8 mouse cellular contexts compared by ENCODE assay signal in genomic region chr11:118365171-118365570, GRCm38 (mm10). TPM values are rescaled to one million over a fixed set of nuclear protein-coding genes. Genes with fewer than 3 reads are reported as not detected.
DNase-seq lines count a peak whose midpoint lies in the region; ATAC-seq and TF ChIP-seq lines count a peak whose summit lies in the region.

No protein-coding gene starts in this region.

- H3K4me1 ChIP-seq in kidney, embryonic 14.5 days (ENCODE audit: control insufficient read depth, insufficient read depth, low read length) = peaks cover 37% of the 10 kb centered on the region
- H3K4me1 ChIP-seq in limb, embryonic 11.5 days (ENCODE audit: control insufficient read depth, insufficient read depth, low read length) = peaks cover 39% of the 10 kb centered on the region
- no peaks in the 10 kb centered on the region for H3K4me1 ChIP-seq in midbrain, embryonic 14.5 days (ENCODE audit: control insufficient read depth, insufficient read depth, low read length)
- H3K4me1 ChIP-seq in midbrain, postnatal 0 days (ENCODE audit: insufficient read depth, low read length) = peaks cover 7% of the 10 kb centered on the region; the same call in 1 of the 2 replicates

- H3K4me2 ChIP-seq in kidney, embryonic 14.5 days (replicated peaks; ENCODE audit: low read depth, low read length) = no peak overlapping the region
- H3K4me2 ChIP-seq in limb, embryonic 11.5 days (ENCODE audit: low read depth, severe bottlenecking) = no peak overlapping the region
- H3K4me2 ChIP-seq in midbrain, embryonic 14.5 days (ENCODE audit: low read length) = no peak overlapping the region
- H3K4me2 ChIP-seq in midbrain, postnatal 0 days (ENCODE audit: low read depth, low read length, poor library complexity, severe bottlenecking) = no peak overlapping the region

- ATAC-seq in kidney, embryonic 14.5 days (ENCODE audit: low FRiP score, low TSS enrichment) = peak; percentile 37; the same call in 1 of the 2 replicates
- peak; percentile 61 for ATAC-seq in limb, embryonic 11.5 days (ENCODE audit: insufficient number of reproducible peaks, low FRiP score, low TSS enrichment, low read depth)
- ATAC-seq in midbrain, embryonic 14.5 days (ENCODE audit: low FRiP score, low TSS enrichment) = no peak
- ATAC-seq in midbrain, postnatal 0 days (ENCODE audit: low FRiP score) = no peak

- no peaks in the 10 kb centered on the region for H3K27me3 ChIP-seq in kidney, embryonic 14.5 days (ENCODE audit: control insufficient read depth, insufficient read depth, low read length)
- H3K27me3 ChIP-seq in limb, embryonic 11.5 days (ENCODE audit: control insufficient read depth, insufficient read depth, low read length) = no peaks in the 10 kb centered on the region
- no peaks in the 10 kb centered on the region for H3K27me3 ChIP-seq in midbrain, embryonic 14.5 days (ENCODE audit: control insufficient read depth, insufficient read depth, low read length)
- H3K27me3 ChIP-seq in midbrain, postnatal 0 days (ENCODE audit: insufficient read depth, low read length) = no peaks in the 10 kb centered on the region; the same call in 1 of the 2 replicates

- H3K9ac ChIP-seq in kidney, embryonic 14.5 days (ENCODE audit: low read depth, low read length) = no peak overlapping the region
- no peak overlapping the region for H3K9ac ChIP-seq in limb, embryonic 11.5 days (ENCODE audit: low read length)
- no peak overlapping the region for H3K9ac ChIP-seq in midbrain, embryonic 14.5 days (replicated peaks; ENCODE audit: low read length)
- H3K9ac ChIP-seq in midbrain, postnatal 0 days (replicated peaks; ENCODE audit: low read length, poor library complexity, severe bottlenecking) = no peak overlapping the region

- 18% methylated on average over 7 of the region's 7 CpGs for WGBS in kidney, embryonic 14.5 days
- WGBS in limb, embryonic 11.5 days = 29% methylated on average over 7 of the region's 7 CpGs
- 90% methylated on average over 7 of the region's 7 CpGs for WGBS in midbrain, embryonic 14.5 days
- 82% methylated on average over 7 of the region's 7 CpGs for WGBS in midbrain, postnatal 0 days

- H3K9me3 ChIP-seq in kidney, embryonic 14.5 days (ENCODE audit: control insufficient read depth, low read length) = no peaks in the 10 kb centered on the region
- no peaks in the 10 kb centered on the region for H3K9me3 ChIP-seq in limb, embryonic 11.5 days (ENCODE audit: control insufficient read depth, low read length)
- no peaks in the 10 kb centered on the region for H3K9me3 ChIP-seq in midbrain, embryonic 14.5 days (ENCODE audit: control insufficient read depth, low read length)
- no peaks in the 10 kb centered on the region for H3K9me3 ChIP-seq in midbrain, postnatal 0 days (ENCODE audit: low read length)

- no peak for DNase-seq in kidney, postnatal 36 days
- peak; percentile 93 for DNase-seq in NIH3T3 (ENCODE audit: low read depth)
- DNase-seq in gastrocnemius, postnatal 10 days = peak; percentile 60
- peak; percentile 71 for DNase-seq in limb, embryonic 11.5 days (ENCODE audit: low spot score)
- no peak for DNase-seq in cerebellum, adult 9-11 months
- DNase-seq in midbrain, embryonic 14.5 days = no peak
- no peak for DNase-seq in midbrain, postnatal 0 days (ENCODE audit: low spot score)

- TF ChIP-seq CTCF in midbrain, postnatal 0 days (IDR thresholded peaks at IDR 0.05) = no peak

- H3K36me3 ChIP-seq in kidney, embryonic 14.5 days (ENCODE audit: control insufficient read depth, insufficient read depth, low read length) = no peaks in the 10 kb centered on the region
- no peaks in the 10 kb centered on the region for H3K36me3 ChIP-seq in limb, embryonic 11.5 days (ENCODE audit: control insufficient read depth, insufficient read depth, low read length)
- H3K36me3 ChIP-seq in midbrain, embryonic 14.5 days (ENCODE audit: control insufficient read depth, insufficient read depth, low read length) = no peaks in the 10 kb centered on the region
- H3K36me3 ChIP-seq in midbrain, postnatal 0 days (ENCODE audit: insufficient read depth, low read length) = no peaks in the 10 kb centered on the region

- H3K27ac ChIP-seq in kidney, embryonic 14.5 days (ENCODE audit: low read depth, low read length) = peak overlapping the region; percentile 67; the same call in 1 of the 2 replicates
- peak overlapping the region; percentile 78 for H3K27ac ChIP-seq in limb, embryonic 11.5 days (replicated peaks; ENCODE audit: low read depth, low read length)
- no peak overlapping the region for H3K27ac ChIP-seq in midbrain, embryonic 14.5 days (replicated peaks; ENCODE audit: low read depth, low read length)
- H3K27ac ChIP-seq in midbrain, postnatal 0 days (ENCODE audit: low read depth, low read length) = no peak overlapping the region

- H3K4me3 ChIP-seq in kidney, embryonic 14.5 days (ENCODE audit: low read length) = no peak overlapping the region
- no peak overlapping the region for H3K4me3 ChIP-seq in limb, embryonic 11.5 days (ENCODE audit: low read depth, low read length)
- no peak overlapping the region for H3K4me3 ChIP-seq in midbrain, embryonic 14.5 days (replicated peaks; ENCODE audit: low read depth, low read length)
- no peak overlapping the region for H3K4me3 ChIP-seq in midbrain, postnatal 0 days (ENCODE audit: low read depth, low read length)

RNA-seq across cellular contexts. Expression of gene Timp2, which starts 9.6 kb away (rescaled TPM):
- polyA plus RNA-seq in kidney, embryonic 14.5 days (2014; fragmentation: Nextera tagmentation; extraction: Ambion mirVana) = 58.7 and 102 TPM in 2 replicates
- total RNA-seq in gastrocnemius, postnatal 10 days (2021) = 100 to 1,000 TPM; 151 to 185 TPM
- 64.4 and 68.4 TPM in 2 replicates for polyA plus RNA-seq in limb, embryonic 11.5 days (2014; fragmentation: Nextera tagmentation; extraction: Ambion mirVana)
- polyA plus RNA-seq in midbrain, embryonic 14.5 days (2014; fragmentation: Nextera tagmentation; extraction: Ambion mirVana) = 71.3 and 81.8 TPM in 2 replicates
- 212 and 217 TPM in 2 replicates for total RNA-seq in midbrain, postnatal 0 days (2014; rRNA removed)
- 129 and 140 TPM in 2 replicates for polyA plus RNA-seq in midbrain, postnatal 0 days (2015; fragmentation: Nextera tagmentation; extraction: Ambion mirVana)

RNA-seq across cellular contexts. Expression of gene Cep295nl, which starts 22.9 kb away (rescaled TPM):
- 0.41 and 0.42 TPM in 2 replicates for polyA plus RNA-seq in kidney, embryonic 14.5 days (2014; fragmentation: Nextera tagmentation; extraction: Ambion mirVana)
- 1 to 10 TPM; 1.2 to 2.7 TPM for total RNA-seq in gastrocnemius, postnatal 10 days (2021)
- 0.21 and 0.53 TPM in 2 replicates for polyA plus RNA-seq in limb, embryonic 11.5 days (2014; fragmentation: Nextera tagmentation; extraction: Ambion mirVana)
- polyA plus RNA-seq in midbrain, embryonic 14.5 days (2014; fragmentation: Nextera tagmentation; extraction: Ambion mirVana) = 0.21 and 0.22 TPM in 2 replicates
- total RNA-seq in midbrain, postnatal 0 days (2014; rRNA removed) = 0.16 and 0.71 TPM in 2 replicates
- 0.13 and 0.22 TPM in 2 replicates for polyA plus RNA-seq in midbrain, postnatal 0 days (2015; fragmentation: Nextera tagmentation; extraction: Ambion mirVana)

RNA-seq across cellular contexts. Expression of gene Lgals3bp, which starts 36.7 kb away (rescaled TPM):
- polyA plus RNA-seq in kidney, embryonic 14.5 days (2014; fragmentation: Nextera tagmentation; extraction: Ambion mirVana) = 11.8 and 13.0 TPM in 2 replicates
- 10 to 100 TPM; 10.7 to 18.2 TPM for total RNA-seq in gastrocnemius, postnatal 10 days (2021)
- 3.6 and 4.1 TPM in 2 replicates for polyA plus RNA-seq in limb, embryonic 11.5 days (2014; fragmentation: Nextera tagmentation; extraction: Ambion mirVana)
- polyA plus RNA-seq in midbrain, embryonic 14.5 days (2014; fragmentation: Nextera tagmentation; extraction: Ambion mirVana) = 1.8 and 5.5 TPM in 2 replicates
- total RNA-seq in midbrain, postnatal 0 days (2014; rRNA removed) = 17.4 and 19.0 TPM in 2 replicates
- 14.2 and 14.9 TPM in 2 replicates for polyA plus RNA-seq in midbrain, postnatal 0 days (2015; fragmentation: Nextera tagmentation; extraction: Ambion mirVana)

RNA-seq across cellular contexts. Expression of gene Cant1, which starts 53.7 kb away (rescaled TPM):
- polyA plus RNA-seq in kidney, embryonic 14.5 days (2014; fragmentation: Nextera tagmentation; extraction: Ambion mirVana) = 19.0 and 24.1 TPM in 2 replicates
- total RNA-seq in gastrocnemius, postnatal 10 days (2021) = 10 to 100 TPM; 13.1 to 14.9 TPM
- polyA plus RNA-seq in limb, embryonic 11.5 days (2014; fragmentation: Nextera tagmentation; extraction: Ambion mirVana) = 23.9 and 27.1 TPM in 2 replicates
- polyA plus RNA-seq in midbrain, embryonic 14.5 days (2014; fragmentation: Nextera tagmentation; extraction: Ambion mirVana) = 24.9 and 27.5 TPM in 2 replicates
- 51.5 and 55.3 TPM in 2 replicates for total RNA-seq in midbrain, postnatal 0 days (2014; rRNA removed)
- polyA plus RNA-seq in midbrain, postnatal 0 days (2015; fragmentation: Nextera tagmentation; extraction: Ambion mirVana) = 30.0 and 32.2 TPM in 2 replicates

Comparison
In these comparisons a context has a peak if more than half of its experiments do, and no peak if none do; other contexts are left out.
1. ATAC-seq: peak in kidney, embryonic 14.5 days (single experiment) and limb, embryonic 11.5 days (single experiment); none in midbrain, embryonic 14.5 days (single experiment) and midbrain, postnatal 0 days (single experiment).
2. H3K27ac ChIP-seq: peak in kidney, embryonic 14.5 days (single experiment) and limb, embryonic 11.5 days (single experiment); none in midbrain, embryonic 14.5 days (single experiment) and midbrain, postnatal 0 days (single experiment).
3. DNase-seq: peak in NIH3T3 (single experiment), gastrocnemius, postnatal 10 days (single experiment) and limb, embryonic 11.5 days (single experiment); none in kidney, postnatal 36 days (0 of 2), cerebellum, adult 9-11 months (single experiment), midbrain, embryonic 14.5 days (single experiment) and midbrain, postnatal 0 days (single experiment).